Mouse (Mus musculus): Measurements from ENCODE around the gene Ror2. TPM values are rescaled to one million over a fixed set of nuclear protein-coding genes. Genes with fewer than 3 reads are reported as not detected.

Gene Ror2
- polyA plus RNA-seq, 1 experiment, result 2.0 TPM

DNA sequence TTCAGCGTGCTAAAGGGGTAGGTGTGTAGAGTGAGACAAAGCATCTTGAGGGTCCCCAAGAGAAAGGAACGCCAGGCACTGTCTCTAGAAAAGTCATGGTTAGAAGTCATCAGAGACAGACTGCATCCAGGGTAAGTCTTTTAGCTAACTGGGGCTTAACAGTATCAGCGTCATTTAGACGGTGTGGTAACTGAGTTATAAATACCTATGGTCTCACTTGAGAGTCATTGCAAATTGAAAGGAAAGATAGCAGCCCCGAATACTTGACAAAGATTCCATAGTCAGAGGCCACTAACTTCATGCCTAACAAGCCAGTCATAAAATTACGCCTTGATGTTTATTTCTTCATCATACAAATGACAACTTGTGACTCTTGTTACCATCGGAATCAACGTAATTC is 191.3 kb downstream of the Ror2 start:
- Histone ChIP-seq H3K4me1 (ENCODE audit: control insufficient read depth, insufficient read depth, low read length) (peaks cover 2% of the 10 kb centered on the region; the same call in 1 of the 2 replicates), H3K4me3 (ENCODE audit: control insufficient read depth, low read depth, low read length) (no peak overlapping the region), H3K27ac (ENCODE audit: control insufficient read depth, insufficient read depth, low read depth, low read length) (no peak overlapping the region), H3K36me3 (ENCODE audit: control insufficient read depth, insufficient read depth, low read length) (no peaks in the 10 kb centered on the region), H3K27me3 (ENCODE audit: control insufficient read depth, insufficient read depth, low read length) (no peaks in the 10 kb centered on the region)
- TF ChIP-seq CTCF (IDR thresholded peaks at IDR 0.05; ENCODE audit: control insufficient read depth, insufficient read depth, insufficient replicate concordance, low read depth, low read length) (no peak), POLR2A (IDR thresholded peaks at IDR 0.05; ENCODE audit: control insufficient read depth, low read depth, low read length) (no peak)

DNA sequence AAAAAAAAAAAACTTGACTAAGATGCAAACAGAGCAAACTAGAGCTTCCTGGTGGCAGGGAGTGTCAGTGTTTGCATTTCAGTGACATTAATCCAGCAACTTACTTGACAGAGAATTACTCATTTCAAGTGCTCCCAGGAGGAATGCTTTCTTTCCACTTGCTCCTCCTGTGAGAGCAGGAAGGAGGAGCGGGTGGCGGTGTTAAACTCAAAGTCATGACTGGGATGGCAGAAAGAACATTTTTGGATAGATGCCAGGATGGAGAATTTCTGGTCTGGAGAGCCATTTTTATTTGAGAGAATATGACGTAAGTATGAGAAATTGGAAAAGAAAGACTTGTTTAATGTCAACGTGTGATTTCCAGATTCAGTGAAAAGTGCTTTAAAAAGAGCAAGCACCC is 192.5 kb downstream of the Ror2 start:
- TF ChIP-seq CTCF (IDR thresholded peaks at IDR 0.05; ENCODE audit: control insufficient read depth, insufficient read depth, insufficient replicate concordance, low read depth, low read length) (no peak), POLR2A (IDR thresholded peaks at IDR 0.05; ENCODE audit: control insufficient read depth, low read depth, low read length) (no peak)
- H3K4me1 ChIP-seq (ENCODE audit: control insufficient read depth, insufficient read depth, low read length), result peaks cover 2% of the 10 kb centered on the region; the same call in 1 of the 2 replicates
- no peaks in the 10 kb centered on the region for H3K27me3 ChIP-seq (ENCODE audit: control insufficient read depth, insufficient read depth, low read length)
- no peak overlapping the region for H3K27ac ChIP-seq (ENCODE audit: control insufficient read depth, insufficient read depth, low read depth, low read length)
- no peak overlapping the region for H3K4me3 ChIP-seq (ENCODE audit: control insufficient read depth, low read depth, low read length)
- no peaks in the 10 kb centered on the region for H3K36me3 ChIP-seq (ENCODE audit: control insufficient read depth, insufficient read depth, low read length)

DNA sequence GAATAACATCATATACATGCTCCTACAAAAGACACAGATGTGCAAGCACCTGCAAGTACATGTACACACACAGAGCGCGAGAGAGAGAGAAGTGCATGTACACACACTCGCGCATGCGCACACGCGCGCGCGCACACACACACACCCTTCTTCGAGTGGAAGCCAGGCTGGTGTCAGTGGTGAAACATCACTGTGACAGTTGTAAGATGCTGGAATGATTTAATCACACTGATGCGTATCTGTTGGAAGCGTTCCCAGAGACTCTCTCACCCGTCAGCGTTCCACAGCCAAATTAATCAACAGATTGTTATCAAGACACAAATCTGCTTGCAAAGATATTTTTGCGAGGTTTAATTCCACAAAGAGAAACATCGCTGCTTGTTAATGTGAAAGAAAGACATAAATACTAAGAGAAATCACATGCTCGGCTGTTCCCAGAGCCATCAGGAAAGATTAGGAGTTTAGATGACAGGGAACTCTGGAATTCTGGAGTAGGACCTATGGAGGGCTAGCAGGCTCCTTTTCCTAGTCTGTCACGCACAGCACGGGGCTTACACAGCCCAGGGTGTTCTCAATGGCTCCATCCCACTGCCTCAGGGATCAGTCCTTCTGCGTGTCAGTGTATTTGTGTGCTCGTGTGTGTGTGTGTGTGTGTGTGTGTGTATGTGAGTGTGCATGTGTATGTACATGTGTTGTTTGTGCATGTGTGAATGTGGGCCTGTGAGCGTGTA is 199.2 kb downstream of the Ror2 start:
- Histone ChIP-seq H3K27me3 (ENCODE audit: control insufficient read depth, insufficient read depth, low read length) (no peaks in the 10 kb centered on the region), H3K4me1 (ENCODE audit: control insufficient read depth, insufficient read depth, low read length) (peaks cover 2% of the 10 kb centered on the region; the same call in 1 of the 2 replicates), H3K27ac (ENCODE audit: control insufficient read depth, insufficient read depth, low read depth, low read length) (no peak overlapping the region), H3K36me3 (ENCODE audit: control insufficient read depth, insufficient read depth, low read length) (no peaks in the 10 kb centered on the region), H3K4me3 (ENCODE audit: control insufficient read depth, low read depth, low read length) (no peak overlapping the region)
- TF ChIP-seq POLR2A (IDR thresholded peaks at IDR 0.05; ENCODE audit: control insufficient read depth, low read depth, low read length) (no peak), CTCF (IDR thresholded peaks at IDR 0.05; ENCODE audit: control insufficient read depth, insufficient read depth, insufficient replicate concordance, low read depth, low read length) (no peak)

DNA sequence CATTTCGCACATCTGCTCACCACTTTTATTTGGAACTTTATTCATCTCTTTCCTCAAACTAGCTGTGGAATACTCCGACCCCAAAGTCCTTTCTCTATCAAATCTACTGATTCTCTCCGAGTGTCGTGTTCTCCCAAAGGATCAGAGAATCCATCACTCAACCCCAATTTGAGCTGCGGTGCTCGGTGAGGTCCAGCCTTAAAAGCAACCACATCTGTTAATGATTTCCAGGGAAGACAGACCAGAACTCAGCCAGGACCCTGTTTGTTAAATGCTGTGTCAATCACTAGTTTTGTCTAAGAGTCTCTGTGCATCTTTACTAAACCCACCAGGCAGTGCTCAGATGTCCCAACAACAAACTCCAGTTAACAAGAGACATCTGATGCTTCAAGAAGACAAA is 204.1 kb downstream of the Ror2 start:
- H3K27ac ChIP-seq (ENCODE audit: control insufficient read depth, insufficient read depth, low read depth, low read length), result no peak overlapping the region
- no peak overlapping the region for H3K4me3 ChIP-seq (ENCODE audit: control insufficient read depth, low read depth, low read length)
- TF ChIP-seq CTCF (IDR thresholded peaks at IDR 0.05; ENCODE audit: control insufficient read depth, insufficient read depth, insufficient replicate concordance, low read depth, low read length) (no peak), POLR2A (IDR thresholded peaks at IDR 0.05; ENCODE audit: control insufficient read depth, low read depth, low read length) (no peak)
- H3K27me3 ChIP-seq (ENCODE audit: control insufficient read depth, insufficient read depth, low read length), result no peaks in the 10 kb centered on the region
- no peaks in the 10 kb centered on the region for H3K36me3 ChIP-seq (ENCODE audit: control insufficient read depth, insufficient read depth, low read length)
- no peaks in the 10 kb centered on the region for H3K4me1 ChIP-seq (ENCODE audit: control insufficient read depth, insufficient read depth, low read length)

DNA sequence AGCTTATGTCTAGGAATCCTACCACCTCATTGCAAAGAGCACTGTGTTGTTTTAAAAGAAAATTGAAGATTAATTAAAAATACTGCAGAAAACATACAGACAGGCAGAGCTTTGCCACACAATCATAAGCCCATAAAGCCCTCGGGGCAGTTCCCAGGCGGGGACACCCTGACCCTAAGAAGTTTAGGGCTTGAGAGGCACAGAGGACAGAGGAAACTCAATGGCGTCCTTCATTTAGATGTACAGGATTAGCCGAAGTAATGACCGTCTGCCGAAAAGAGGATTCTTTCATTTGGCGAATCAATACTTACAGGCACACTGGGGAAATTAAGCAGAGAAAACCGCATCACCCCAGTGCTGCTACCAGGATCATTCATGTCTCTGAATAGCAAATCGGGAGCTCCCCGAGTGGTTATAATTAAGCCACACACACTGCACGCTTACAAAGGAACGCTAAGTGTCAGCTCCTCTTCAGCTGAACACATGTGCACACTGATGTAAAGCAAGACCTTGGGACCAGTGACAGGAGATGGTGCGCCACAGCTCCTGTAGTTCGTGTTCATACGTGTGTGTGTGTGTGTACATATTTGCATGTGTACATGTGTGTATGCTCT is 208.1 kb downstream of the Ror2 start:
- TF ChIP-seq CTCF (IDR thresholded peaks at IDR 0.05; ENCODE audit: control insufficient read depth, insufficient read depth, insufficient replicate concordance, low read depth, low read length) (no peak), POLR2A (IDR thresholded peaks at IDR 0.05; ENCODE audit: control insufficient read depth, low read depth, low read length) (no peak)
- Histone ChIP-seq H3K4me3 (ENCODE audit: control insufficient read depth, low read depth, low read length) (no peak overlapping the region), H3K4me1 (ENCODE audit: control insufficient read depth, insufficient read depth, low read length) (no peaks in the 10 kb centered on the region), H3K36me3 (ENCODE audit: control insufficient read depth, insufficient read depth, low read length) (no peaks in the 10 kb centered on the region), H3K27me3 (ENCODE audit: control insufficient read depth, insufficient read depth, low read length) (no peaks in the 10 kb centered on the region), H3K27ac (ENCODE audit: control insufficient read depth, insufficient read depth, low read depth, low read length) (no peak overlapping the region)

DNA sequence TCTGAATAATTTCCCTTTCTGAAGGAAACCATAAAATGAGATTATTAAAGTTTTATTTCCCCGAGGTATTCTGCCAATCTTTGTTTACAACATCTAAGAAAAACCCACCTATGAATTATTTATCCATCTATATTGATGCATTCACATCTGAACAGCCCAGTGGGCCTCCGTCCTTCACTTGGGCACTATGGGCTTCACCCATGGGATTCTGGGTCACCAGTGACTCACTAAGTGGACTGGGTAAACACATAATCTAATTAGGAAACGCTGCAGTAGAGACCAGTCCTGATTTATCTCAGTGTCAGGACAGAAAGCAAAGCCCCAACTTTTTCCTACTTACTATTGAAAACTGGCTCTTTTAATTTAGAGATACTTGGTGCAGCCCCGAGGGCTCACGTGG is 210.9 kb downstream of the Ror2 start:
- Histone ChIP-seq H3K27me3 (ENCODE audit: control insufficient read depth, insufficient read depth, low read length) (no peaks in the 10 kb centered on the region), H3K27ac (ENCODE audit: control insufficient read depth, insufficient read depth, low read depth, low read length) (no peak overlapping the region), H3K36me3 (ENCODE audit: control insufficient read depth, insufficient read depth, low read length) (no peaks in the 10 kb centered on the region), H3K4me3 (ENCODE audit: control insufficient read depth, low read depth, low read length) (no peak overlapping the region), H3K4me1 (ENCODE audit: control insufficient read depth, insufficient read depth, low read length) (no peaks in the 10 kb centered on the region)
- no peak for TF ChIP-seq CTCF (IDR thresholded peaks at IDR 0.05; ENCODE audit: control insufficient read depth, insufficient read depth, insufficient replicate concordance, low read depth, low read length)

DNA sequence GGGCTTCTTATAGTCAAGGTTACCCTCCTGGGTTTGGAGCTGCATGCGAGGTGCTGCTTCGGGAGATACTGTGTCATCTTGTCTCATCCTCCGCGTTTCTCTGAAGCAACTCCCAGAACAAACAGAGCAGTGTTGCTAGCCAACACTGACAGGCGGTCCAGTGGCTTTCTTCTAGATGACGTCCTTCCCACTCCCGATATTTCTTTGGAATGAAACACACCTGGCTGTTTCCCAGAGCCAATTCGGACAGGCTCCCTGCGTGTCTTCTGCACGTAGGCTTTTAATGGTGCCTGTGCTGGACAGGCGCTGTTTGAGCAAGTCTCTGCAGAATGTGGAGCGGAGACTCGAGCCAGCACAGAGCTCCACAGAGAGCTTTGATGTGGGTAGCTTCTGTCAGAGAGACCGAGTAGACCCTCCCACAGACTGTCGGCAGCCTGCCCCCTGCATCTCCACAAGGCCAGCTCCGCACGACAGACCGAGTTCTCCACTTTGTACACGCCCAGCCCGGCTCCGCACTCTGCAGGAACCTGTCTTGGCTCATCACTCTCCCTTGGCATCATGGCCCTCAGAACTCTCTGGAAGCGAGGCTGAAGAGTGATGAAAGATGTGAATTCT is 216.7 kb downstream of the Ror2 start:
- no peaks in the 10 kb centered on the region for H3K36me3 ChIP-seq (ENCODE audit: control insufficient read depth, insufficient read depth, low read length)
- no peaks in the 10 kb centered on the region for H3K27me3 ChIP-seq (ENCODE audit: control insufficient read depth, insufficient read depth, low read length)
- TF ChIP-seq POLR2A (IDR thresholded peaks at IDR 0.05; ENCODE audit: control insufficient read depth, low read depth, low read length) (no peak), CTCF (IDR thresholded peaks at IDR 0.05; ENCODE audit: control insufficient read depth, insufficient read depth, insufficient replicate concordance, low read depth, low read length) (no peak)
- H3K4me1 ChIP-seq (ENCODE audit: control insufficient read depth, insufficient read depth, low read length), result peaks cover 6% of the 10 kb centered on the region
- H3K27ac ChIP-seq (ENCODE audit: control insufficient read depth, insufficient read depth, low read depth, low read length), result no peak overlapping the region
- H3K4me3 ChIP-seq (ENCODE audit: control insufficient read depth, low read depth, low read length), result no peak overlapping the region
